Mouse (Mus musculus): Measurements from ENCODE around the gene Nox1.
"Not testable (repeated sequence)": the region's sequence is repeated elsewhere in the genome, so short reads cannot be mapped to it uniquely, and the experiment has no call there.

Nox1 gene

DNA sequence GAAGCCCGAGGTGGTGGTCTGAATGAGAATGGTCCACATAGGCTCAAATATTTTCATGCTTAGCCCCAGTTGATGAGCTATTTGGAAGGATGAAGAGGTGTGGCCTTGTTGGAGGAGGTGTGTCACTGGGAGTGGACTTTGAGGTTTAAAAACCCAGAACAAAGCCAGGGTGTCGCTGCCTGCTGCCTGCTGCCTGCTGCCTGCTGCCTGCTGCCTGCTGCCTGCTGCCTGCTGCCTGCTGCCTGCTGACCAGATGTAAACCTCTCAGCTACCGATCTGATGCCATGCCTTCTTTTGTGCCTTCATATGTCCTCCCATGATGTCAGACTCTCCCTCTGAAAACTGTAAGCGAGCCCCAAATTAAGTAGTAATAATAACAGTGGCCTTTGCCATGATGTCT is at the start of gene Nox1:
Gene Nox1 (minus strand): TSS at position 101 of the 400 bp plus-strand sequence.
- no peak for DNase-seq (ENCODE audit: low read depth, low spot score)

DNA sequence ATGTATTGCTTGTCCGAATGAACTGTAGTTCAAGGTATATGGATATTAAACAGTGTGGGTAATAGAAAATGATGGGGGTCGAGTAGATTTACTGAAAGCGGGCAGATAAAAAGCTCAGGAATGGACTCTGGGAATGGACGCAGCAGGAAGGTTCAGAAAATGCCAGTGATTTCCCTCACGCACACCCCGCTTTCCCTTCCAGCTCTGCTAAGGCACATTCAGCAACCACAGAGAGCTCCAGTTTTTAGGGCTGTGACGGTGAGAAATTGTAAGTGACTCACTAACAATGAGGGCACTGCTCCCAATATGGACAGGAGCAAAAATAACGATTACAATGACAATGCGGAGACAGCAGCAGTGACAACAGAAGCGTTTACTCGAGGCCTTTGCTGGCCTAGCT is 40.4 kb upstream of the Nox1 start:
- no peak for DNase-seq (ENCODE audit: low read depth, low spot score)

DNA sequence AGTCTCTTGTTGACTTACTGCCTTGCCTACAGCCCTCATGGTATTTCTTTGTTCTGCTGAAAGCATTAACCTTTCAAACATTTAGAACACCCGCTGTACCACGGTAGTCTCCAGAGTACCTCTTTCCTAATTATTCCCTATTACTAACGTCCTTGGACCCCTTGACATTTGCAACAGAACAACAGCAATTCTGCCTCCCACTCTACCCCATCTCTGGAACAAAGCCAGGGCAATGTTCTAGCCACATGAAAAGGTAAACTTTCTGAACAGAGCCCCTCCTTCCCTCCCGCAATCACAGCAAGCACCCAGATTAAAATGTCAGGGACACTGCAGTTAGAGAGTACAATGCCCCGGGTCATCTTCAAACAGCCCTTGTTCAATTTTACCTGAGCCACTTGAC is 39.4 kb upstream of the Nox1 start:
- DNase-seq (ENCODE audit: low read depth, low spot score) = no peak

DNA sequence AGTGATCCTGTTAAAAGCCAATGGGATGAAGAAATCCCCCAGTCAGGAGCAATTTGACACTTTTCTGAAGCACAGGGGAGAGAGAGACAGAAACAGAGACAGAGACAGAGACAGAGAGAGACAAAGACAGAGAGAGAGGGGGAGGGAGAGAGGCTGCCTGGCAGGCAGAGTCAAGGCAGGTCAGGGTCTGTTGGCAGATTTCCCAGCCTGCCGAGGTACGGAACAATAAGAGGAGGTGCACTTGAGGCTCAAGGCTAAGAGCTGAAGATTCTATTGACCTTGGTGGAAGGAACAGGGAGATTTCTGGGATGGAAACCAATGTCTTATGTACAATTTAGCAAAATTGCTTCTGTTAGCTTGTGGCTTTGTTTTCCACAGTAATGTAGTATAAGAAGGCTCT is 26.4 kb upstream of the Nox1 start:
- DNase-seq (ENCODE audit: low read depth, low spot score) = no peak

DNA sequence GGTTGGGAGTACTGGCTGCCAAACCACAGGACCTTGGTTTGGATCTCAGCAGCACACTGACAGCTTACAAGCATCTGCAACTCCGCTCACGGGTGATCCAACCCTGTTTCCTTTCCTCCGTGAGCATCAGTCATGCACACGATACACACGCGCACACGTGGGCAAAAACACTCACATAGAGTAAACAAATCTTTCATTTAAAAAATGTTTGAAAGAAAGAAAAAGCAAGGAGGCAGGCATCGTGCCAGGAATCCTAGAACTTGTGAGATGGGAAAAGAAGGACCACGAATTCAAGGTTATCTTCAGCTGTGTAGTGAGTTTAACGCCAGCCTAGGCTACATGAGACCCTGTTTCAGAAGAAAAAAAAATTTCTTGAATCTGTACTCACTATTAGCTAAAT is 24.2 kb upstream of the Nox1 start:
- DNase-seq (ENCODE audit: low read depth, low spot score) = no peak

DNA sequence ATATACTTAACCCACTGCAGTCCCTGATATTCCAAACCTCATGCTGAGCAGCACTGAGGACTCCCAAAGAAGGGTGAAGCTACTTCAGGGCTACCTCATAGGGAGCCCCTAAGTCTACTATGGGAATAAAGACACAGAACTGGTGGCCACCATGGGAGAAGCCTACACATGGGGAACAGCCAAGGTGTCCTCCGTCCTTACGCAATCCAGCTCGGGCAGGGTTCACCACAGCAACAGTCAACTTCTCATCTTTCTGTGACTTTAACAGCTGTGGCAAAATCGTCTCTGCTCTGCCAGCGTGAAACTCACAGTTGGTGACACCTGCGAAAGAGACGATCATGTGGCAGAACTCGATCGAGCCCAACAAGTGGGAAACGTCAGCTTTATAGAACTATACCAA is 16.5 kb upstream of the Nox1 start:
- DNase-seq (ENCODE audit: low read depth, low spot score) = no peak

DNA sequence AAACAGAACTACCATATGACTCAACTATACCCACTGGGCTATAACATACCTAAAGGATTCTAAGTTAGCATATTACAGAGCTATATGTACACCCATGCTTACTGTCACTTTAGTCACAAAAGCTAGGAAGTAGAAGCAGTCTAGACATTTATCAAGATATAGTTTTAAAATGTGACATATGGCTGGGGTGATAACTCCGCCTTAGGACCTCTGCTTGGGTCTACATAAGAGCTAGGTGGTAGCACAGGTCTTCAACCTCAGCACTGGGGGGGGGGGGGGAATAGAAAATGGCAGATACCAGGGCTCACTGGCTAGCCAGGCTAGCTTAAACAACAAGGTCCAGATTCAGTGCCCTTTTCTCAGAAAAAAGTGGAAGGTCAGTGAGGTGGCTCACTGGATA is 11.3 kb upstream of the Nox1 start:
- no peak for DNase-seq (ENCODE audit: low read depth, low spot score)

DNA sequence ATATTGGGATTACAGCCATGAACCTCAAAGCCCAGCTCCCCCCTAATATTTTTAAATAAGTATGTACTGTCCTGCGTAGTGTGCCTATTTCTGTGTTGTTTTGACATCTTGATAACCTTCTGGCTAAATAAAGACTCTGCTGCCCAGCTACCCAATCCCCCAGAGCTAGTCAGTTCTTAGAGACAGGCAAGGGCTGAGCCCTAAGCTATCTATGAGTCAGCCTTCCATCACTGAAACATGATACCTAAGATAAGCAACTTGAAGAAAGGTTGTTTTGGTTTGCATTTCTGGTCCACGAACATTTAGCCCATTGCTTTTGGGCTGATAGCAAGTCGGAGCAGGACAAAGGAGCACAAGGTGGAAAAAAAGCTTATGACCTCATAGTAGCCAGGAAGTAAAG is 1.1 kb downstream of the Nox1 start:
- DNase-seq (ENCODE audit: low read depth, low spot score) = no peak

DNA sequence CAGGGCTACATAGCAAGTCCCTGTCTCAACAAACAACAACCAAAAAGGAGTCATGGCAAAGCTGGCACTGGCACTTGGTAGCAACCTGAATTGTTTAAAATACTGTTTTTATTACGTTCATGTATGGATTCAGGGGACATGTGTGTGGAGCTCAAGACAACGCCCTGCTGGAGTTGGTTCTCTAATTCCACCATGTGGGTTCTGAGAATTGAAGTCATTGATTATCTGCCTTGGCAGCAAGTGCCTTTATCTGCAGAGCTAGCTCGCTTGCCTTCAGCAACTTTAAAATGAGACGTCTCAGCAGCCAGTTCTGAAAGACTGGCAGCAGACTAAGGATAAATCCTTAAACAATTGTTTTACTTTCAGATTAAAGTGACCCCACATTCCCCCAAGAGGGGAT is 3.6 kb downstream of the Nox1 start:
- DNase-seq (ENCODE audit: low read depth, low spot score) = no peak

DNA sequence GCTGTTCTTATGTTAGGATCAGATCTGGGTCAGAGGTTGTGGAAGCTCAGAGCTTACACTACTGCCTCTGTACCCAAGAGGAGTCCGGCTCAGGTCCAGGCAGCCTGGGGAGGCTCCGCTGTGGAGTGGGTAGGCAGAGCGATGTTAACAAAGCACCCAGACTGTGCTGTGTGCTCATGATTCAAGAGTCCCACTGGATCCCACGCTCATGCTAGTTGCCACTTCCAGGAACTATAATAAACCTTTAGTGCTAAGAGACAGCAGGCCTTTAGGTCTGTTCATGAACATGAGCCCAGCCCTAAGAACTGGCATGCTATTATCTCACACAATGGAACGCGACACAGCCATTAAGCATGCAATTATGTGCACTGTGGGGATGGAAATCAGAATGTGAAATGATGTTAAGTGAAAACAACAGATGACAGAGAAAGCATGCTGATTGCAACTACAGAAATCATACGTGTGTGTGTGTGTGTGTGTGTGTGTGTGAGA is 10.6 kb downstream of the Nox1 start:
- DNase-seq (ENCODE audit: low read depth, low spot score) = no peak

DNA sequence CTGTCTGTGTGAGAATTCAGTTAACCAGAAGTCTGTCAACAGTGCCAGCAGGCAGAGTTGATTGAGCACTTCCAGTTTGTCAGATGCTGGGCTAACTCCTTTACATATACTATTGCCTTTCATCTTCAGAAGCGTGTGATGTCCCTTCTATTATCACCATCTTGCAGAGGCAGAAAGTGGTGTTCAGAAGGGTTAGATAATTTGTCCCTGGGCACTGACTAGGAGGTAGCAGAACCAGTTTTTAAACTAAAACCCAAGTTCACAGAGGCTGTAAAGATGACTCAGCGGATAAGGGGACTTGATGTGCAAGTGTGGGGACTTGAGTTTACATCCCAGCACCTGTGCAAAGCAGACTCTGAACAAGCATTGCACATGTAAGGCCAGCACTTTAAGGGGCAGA is 13.3 kb downstream of the Nox1 start:
- DNase-seq (ENCODE audit: low read depth, low spot score) = no peak

DNA sequence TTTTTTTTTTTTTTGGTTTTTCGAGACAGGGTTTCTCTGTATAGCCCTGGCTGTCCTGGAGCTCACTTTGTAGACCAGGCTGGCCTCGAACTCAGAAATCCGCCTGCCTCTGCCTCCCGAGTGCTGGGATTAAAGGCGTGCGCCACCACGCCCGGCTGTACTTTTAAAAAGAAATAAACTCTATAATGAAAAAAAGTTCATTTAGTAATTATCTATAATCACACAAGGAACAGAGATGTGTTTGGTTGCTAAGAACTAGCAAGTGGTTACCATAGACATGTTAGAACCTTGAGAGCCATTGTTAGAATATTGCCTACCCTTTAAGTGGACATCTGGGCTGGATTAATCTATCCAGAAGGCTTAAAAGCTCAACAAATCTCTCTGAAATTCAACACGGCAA is 34.6 kb downstream of the Nox1 start, which contains the start of gene Arl13a:
Gene Arl13a (plus strand): TSS at position 301 of the 400 bp plus-strand sequence.
- DNase-seq (ENCODE audit: low read depth, low spot score) = not testable (repeated sequence)

DNA sequence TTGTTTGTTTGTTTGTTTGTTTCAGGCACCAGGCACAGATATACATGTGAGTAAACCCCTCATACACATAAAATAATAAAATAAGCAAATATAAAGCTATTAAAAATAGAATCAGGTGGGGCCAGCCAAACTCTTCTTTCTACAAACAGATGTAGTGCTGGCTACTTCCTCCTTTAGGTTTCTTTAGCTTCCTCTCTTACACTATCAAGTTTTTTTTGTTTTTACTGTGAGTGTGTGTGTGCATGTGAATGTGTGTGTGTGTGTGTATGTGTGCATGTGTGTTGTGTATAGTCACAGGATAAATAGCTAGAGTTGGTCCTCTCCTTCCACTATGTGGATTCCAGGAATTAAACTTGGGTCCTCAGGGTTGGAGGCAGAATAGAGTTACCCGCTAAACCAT is 47.1 kb downstream of the Nox1 start:
- no peak for DNase-seq (ENCODE audit: low read depth, low spot score)

DNA sequence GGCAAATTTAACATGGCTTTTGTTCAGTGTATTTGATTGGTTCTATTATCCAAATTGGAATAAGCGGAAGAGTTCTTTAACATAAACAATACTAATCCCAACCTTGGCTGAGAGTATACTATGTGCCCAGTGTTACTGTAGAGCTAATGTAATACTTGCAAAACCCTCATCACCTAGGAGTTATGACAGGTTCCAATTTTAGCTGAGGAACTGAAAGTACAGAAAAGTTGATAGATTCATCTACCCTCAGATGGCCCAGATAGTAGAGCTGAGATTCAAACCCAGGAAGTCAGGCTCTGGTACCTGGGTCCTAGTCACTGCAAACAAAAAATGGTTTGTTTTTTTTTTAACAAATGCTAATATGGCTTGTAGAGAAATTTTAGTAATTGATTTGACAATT is 51.2 kb downstream of the Nox1 start:
- no peak for DNase-seq (ENCODE audit: low read depth, low spot score)

DNA sequence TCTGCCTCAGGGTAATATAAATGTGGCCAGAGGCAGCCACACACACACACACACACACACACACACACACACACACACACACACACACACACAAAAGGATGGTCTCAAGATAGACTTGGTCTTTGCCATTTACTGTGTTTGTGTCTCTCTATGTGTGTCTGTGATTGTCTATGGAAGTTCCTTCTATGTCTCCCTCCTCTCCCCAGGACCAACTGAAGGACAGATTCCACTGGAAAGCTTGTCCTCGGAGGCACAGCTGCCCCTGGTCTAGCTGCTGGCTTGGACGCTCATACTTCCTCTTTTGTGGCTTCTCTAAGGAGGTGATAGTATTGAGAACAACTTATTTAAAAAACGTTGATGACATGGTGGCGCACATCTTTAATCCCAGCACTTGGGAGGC is 58.3 kb downstream of the Nox1 start:
- no peak for DNase-seq (ENCODE audit: low read depth, low spot score)

DNA sequence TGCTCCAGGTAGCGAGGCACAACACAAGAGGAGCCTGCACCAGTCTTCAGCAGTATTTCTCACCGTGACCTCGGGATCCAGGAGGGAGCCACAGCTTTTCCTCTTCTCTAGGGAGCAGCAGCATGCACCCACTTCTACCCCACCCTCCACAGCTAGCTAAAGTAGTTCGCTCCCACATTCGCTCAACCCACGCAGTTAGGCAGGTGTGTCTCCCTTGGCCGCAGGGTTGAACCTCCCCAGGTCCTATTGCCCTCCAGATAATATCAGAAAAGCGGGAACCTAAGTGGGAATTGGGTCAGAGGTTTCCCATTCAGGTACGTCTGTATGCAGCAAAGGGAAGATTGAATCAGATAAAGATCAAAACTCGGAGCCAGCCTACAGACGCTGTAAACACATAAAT is 58.9 kb downstream of the Nox1 start:
- DNase-seq (ENCODE audit: low read depth, low spot score) = no peak

DNA sequence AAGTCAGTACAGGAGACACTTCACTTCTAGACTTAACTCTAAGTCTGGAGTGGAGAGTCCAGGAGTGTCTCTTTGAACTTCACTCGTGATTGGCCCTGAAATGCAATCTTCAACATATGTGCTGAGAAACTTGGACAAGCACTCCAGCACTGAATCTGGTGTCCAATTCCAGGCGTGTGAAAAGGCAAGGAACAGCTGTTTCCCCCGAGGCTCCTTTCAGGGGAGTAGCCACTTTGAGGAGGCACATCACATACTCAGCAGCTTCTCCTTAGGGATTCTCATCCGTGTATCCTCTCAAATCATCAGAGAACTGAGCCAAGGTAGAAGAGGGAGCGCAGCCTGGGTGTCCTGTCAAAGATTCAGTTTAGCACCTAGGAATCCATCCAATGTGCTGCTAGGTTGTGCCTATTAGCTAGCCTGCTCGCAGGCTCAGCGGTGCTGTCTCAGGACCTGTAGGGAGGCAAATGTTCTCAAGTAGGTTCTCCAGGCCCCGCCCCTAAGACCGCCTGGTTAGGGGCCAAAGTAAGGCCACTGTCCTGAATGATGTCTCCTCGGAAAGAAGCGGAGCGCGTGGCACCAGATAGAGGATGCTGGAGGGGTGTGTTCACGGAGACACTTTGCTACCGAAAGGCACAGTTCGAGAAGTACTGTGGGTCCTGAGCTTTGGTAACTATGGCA is 59.6 kb downstream of the Nox1 start, which contains the start of gene Xkrx:
Gene Xkrx (minus strand): TSS at position 34 of the 678 bp plus-strand sequence.
- DNase-seq (ENCODE audit: low read depth, low spot score) = no peak

DNA sequence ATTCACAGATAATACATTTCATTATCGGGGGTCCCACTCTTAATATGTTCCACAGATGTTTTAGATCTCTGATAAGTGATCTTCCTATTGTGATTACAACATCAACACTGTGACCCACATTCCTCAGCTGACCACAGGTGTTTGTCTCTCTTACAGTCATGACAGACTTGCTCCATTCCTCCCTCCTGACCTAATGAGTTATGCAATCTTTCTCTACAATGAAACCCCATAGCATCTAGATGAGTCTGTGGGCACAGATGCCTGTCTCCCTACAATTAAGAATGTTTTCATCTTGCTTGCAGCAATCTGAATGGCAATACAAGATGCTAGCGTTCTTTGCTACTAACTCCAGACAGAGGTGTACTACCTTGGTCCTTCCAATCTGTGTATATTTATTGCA is 61.3 kb downstream of the Nox1 start:
- no peak for DNase-seq (ENCODE audit: low read depth, low spot score)

DNA sequence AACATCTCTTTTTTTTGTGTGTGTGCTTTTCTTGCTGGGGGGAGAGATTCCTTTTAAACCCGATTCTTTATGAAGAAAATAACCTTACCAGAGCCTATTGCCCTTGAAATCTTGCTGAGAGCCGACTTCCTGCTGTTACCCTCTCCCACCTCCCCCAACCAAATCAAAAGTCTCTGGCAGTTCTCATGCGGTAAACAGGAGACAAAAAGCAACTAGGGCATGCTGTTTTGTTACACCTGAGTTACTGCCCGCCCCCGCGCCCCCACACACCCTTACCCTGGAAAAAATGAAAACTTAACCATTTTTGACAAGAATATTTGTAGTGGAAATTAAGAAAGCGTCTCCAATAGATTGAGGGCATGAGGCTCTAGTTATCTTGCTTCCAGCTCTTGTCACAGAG is 63.6 kb downstream of the Nox1 start:
- no peak for DNase-seq (ENCODE audit: low read depth, low spot score)

DNA sequence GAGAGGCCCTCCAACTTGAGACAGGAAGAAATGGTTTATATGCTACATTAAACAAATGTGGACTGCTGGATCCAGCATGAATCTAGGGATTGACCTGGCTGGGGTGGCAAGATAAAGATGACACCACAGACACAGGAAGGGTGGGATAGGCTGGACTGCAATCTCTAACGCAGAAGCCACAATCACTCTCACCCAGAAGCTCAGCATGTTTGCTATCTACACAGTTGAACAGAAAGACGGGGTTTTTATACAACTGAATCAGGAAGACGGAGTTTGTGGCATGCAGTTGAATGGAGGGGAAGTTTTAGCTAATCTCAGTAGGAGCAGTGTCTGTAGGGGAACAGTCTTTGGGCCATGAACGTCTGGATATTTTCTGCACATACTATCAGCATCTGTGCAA is 79.8 kb downstream of the Nox1 start:
- no peak for DNase-seq (ENCODE audit: low read depth, low spot score)

DNA sequence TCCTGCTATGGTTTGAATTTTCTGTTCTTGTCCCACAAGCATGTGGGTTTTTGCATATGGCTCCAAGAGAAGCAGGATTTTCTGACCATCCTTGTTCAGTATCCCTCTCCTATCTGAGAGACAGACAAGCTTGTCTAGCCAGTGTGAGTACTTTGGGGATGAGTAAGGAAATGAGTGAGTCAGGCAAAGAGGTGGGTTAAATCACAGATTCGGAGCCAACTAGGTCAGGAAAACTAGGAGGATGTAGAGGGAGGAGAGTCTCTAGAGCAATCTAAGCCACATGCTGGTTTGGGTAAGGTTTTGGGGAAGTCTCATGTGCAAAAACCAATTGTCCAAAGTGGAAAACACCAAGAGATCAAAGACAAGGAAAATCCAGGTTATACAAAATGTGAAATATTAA is 80.2 kb downstream of the Nox1 start:
- no peak for DNase-seq (ENCODE audit: low read depth, low spot score)

DNA sequence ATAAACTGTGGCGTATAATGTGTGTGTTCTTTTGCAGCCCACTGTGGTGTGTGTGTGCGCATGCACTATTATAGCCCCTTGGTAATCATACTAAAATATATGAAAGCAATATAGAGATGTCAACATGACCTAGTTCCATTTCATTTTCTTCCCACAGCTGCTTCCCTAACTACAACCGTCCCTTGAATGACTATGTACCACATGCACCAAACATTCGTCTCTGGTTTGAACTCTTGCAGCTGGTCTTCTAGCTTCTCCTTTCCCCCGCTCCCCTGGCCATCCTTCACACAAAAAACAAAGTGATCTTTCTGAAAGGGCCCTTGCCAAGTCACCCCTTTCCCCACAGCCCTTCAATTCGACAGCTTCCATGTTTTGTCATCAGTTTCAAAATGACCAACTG is 81.7 kb downstream of the Nox1 start:
- no peak for DNase-seq (ENCODE audit: low read depth, low spot score)

DNA sequence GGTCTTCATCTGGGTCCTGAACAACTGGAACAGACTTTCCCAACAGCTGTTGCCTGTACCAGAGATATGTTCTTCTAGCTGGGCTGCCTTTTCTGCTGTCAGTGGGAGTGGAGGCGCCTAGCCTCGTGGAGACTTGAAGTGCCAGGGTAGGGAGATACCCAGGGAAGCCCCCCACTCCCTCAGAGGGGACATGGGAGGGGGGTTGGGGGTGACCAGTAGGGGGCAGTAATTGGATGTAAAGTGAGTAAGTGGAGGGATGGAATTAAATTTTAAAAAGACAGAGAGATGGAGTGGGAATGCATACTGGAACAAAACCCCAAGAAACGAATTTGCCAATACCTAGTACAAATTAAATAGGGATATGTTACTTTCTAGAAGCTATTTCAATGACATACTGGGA is 87.9 kb downstream of the Nox1 start:
- no peak for DNase-seq (ENCODE audit: low read depth, low spot score)

DNA sequence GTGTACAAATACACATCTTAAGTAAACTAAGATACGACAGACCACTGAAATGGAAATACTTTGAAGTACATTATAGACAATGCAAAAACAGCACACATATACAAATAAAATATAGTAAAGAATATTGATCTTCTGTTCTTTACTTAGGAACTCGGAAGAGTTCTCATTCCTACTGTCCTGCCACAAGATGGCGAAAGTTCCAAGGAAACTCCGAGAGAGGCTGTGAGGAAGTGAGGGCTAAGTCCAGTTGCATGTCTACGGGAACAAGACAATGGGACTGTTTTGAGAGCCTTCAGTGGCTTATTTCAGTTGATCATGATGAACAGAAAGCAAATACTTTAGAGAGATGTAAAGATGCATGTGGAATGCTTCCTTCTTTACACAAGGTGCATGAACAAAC is 89.5 kb downstream of the Nox1 start:
- peak; percentile 10 for DNase-seq (ENCODE audit: low read depth, low spot score)

Data from brain, embryonic 18.5 days (tissue).